In the genomic region with DNA sequence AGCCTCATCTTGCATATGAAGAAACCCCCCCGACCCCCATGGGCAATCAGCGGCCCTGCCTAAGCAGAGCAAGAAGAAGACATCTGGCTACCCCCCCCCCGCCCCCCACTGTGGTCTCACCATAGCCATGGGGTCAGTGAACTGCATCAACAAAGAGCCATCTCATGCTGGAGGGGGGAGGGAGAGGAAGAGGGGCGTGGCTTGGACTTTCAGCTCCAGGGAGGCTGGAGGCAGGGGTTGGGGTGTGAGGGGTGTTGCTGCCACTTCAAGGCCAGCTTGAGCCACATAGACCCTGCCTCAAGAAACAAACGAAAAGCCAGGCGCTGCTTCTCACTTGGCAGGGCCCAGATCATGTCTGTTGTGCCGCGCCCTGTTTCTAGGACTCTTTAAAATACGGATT, we compare ENCODE assay signal across 24 mouse cellular contexts. TPM values are rescaled to one million over a fixed set of nuclear protein-coding genes. Genes with fewer than 3 reads are reported as not detected.
DNase-seq lines count a peak whose midpoint lies in the region; ATAC-seq and TF ChIP-seq lines count a peak whose summit lies in the region.
"Had no signal": no experiment of that assay in that cellular context is flagged by ENCODE, and none has a peak within 500 bp of the region (broad histone marks: within the 10 kb centered on the region; RNA-seq: fewer than 3 reads in every experiment).

No protein-coding gene starts in this region.

- TF ChIP-seq CTCF in liver, postnatal 0 days (IDR thresholded peaks at IDR 0.05; ENCODE audit: low read depth): no peak
- TF ChIP-seq CTCF in testis, adult 2 months (IDR thresholded peaks at IDR 0.05; ENCODE audit: control insufficient read depth, insufficient read depth, insufficient replicate concordance, low read depth, low read length): no peak

- no peak overlapping the region for H3K9ac ChIP-seq in liver, postnatal 0 days (replicated peaks)
- no peak overlapping the region for H3K9ac ChIP-seq in liver, embryonic 11.5 days (ENCODE audit: low read depth, low read length)
- H3K9ac ChIP-seq: embryonic facial prominence, embryonic 15.5 days; limb, embryonic 12.5 days; liver, embryonic 12.5 days had no signal

- no peak overlapping the region for H3K4me2 ChIP-seq in liver, postnatal 0 days (ENCODE audit: low read depth, low read length)
- no peak overlapping the region for H3K4me2 ChIP-seq in liver, embryonic 11.5 days
- H3K4me2 ChIP-seq: embryonic facial prominence, embryonic 15.5 days; heart, embryonic 11.5 days; limb, embryonic 12.5 days; liver, embryonic 12.5 days had no signal

- no peak for ATAC-seq in liver, postnatal 0 days
- no peak for ATAC-seq in liver, embryonic 11.5 days (replicated peaks; ENCODE audit: low FRiP score)
- ATAC-seq in megakaryocyte, adult 5-6 weeks (ENCODE audit: poor library complexity, severe bottlenecking): no peak
- ATAC-seq: forebrain, embryonic 16.5 days; hindbrain, embryonic 16.5 days; intestine, embryonic 16.5 days; liver, embryonic 12.5 days; Patski had no signal

- H3K27me3 ChIP-seq in liver, postnatal 0 days (ENCODE audit: insufficient read depth, low read length): no peaks in the 10 kb centered on the region
- no peaks in the 10 kb centered on the region for H3K27me3 ChIP-seq in liver, embryonic 11.5 days (replicated peaks; ENCODE audit: control insufficient read depth, insufficient read depth, low read length)
- no peaks in the 10 kb centered on the region for H3K27me3 ChIP-seq in megakaryocyte, embryonic 14.5 days (replicated peaks)
- H3K27me3 ChIP-seq in testis, adult 2 months (ENCODE audit: control insufficient read depth, insufficient read depth, low read length): no peaks in the 10 kb centered on the region
- H3K27me3 ChIP-seq in splenic B cell, adult 2 months (ENCODE audit: control insufficient read depth, insufficient read depth, low read length, poor library complexity, severe bottlenecking): no peaks in the 10 kb centered on the region
- H3K27me3 ChIP-seq: embryonic facial prominence, embryonic 15.5 days; liver, embryonic 12.5 days had no signal

- WGBS in liver, postnatal 0 days (ENCODE audit: insufficient replicate concordance): 64% methylated on average over 9 of the region's 9 CpGs
- 54% methylated on average over 9 of the region's 9 CpGs for WGBS in liver, embryonic 11.5 days

- H3K9me3 ChIP-seq in liver, postnatal 0 days (ENCODE audit: low read length): no peaks in the 10 kb centered on the region
- no peaks in the 10 kb centered on the region for H3K9me3 ChIP-seq in liver, embryonic 11.5 days (ENCODE audit: control insufficient read depth, low read length)
- no peaks in the 10 kb centered on the region for H3K9me3 ChIP-seq in megakaryocyte, embryonic 14.5 days
- H3K9me3 ChIP-seq: embryonic facial prominence, embryonic 15.5 days; limb, embryonic 12.5 days; liver, embryonic 12.5 days had no signal

- H3K4me1 ChIP-seq in liver, postnatal 0 days (ENCODE audit: insufficient read depth): peaks cover 19% of the 10 kb centered on the region
- peaks cover 2% of the 10 kb centered on the region; the same call in 1 of the 2 replicates for H3K4me1 ChIP-seq in liver, embryonic 11.5 days (replicated peaks; ENCODE audit: control insufficient read depth, insufficient read depth, low read length)
- H3K4me1 ChIP-seq in megakaryocyte, embryonic 14.5 days: peaks cover 94% of the 10 kb centered on the region
- peaks cover 2% of the 10 kb centered on the region; the same call in 1 of the 2 replicates for H3K4me1 ChIP-seq in testis, adult 2 months (ENCODE audit: control insufficient read depth, insufficient read depth, low read length)
- H3K4me1 ChIP-seq: embryonic facial prominence, embryonic 15.5 days; limb, embryonic 12.5 days had no signal

- H3K4me3 ChIP-seq in liver, postnatal 0 days (ENCODE audit: low read depth, low read length): no peak overlapping the region
- H3K4me3 ChIP-seq in liver, embryonic 11.5 days (ENCODE audit: low read depth, low read length): no peak overlapping the region
- peak overlapping the region; percentile 94 for H3K4me3 ChIP-seq in megakaryocyte, embryonic 14.5 days (replicated peaks)
- peak overlapping the region; percentile 48 for H3K4me3 ChIP-seq in testis, adult 2 months (ENCODE audit: control insufficient read depth, low read depth, low read length)
- H3K4me3 ChIP-seq: embryonic facial prominence, embryonic 15.5 days; limb, embryonic 12.5 days; liver, embryonic 12.5 days had no signal

- DNase-seq in liver, postnatal 0 days: peak; percentile 29
- DNase-seq in liver, embryonic 11.5 days (ENCODE audit: low spot score): no peak
- DNase-seq in testis, postnatal 14 days (ENCODE audit: low spot score): no peak
- peak; percentile 31 for DNase-seq in splenic B cell, adult 2 months (ENCODE audit: low read depth, low spot score)
- no peak for DNase-seq in cerebellum, postnatal 25 days
- DNase-seq: adrenal gland, adult 8-10 months; cerebellum, adult 11-12 months; cerebellum, postnatal 10 days; gastrocnemius, postnatal 10 days; kidney, postnatal 36 days; midbrain, embryonic 14.5 days; right cerebral cortex, postnatal 14 days; thymus, postnatal 25 days had no signal

- no peak overlapping the region for H3K27ac ChIP-seq in liver, postnatal 0 days (ENCODE audit: low read depth)
- H3K27ac ChIP-seq in liver, embryonic 11.5 days (ENCODE audit: low read depth, low read length): no peak overlapping the region
- H3K27ac ChIP-seq in testis, adult 2 months (ENCODE audit: control insufficient read depth, insufficient read depth, low read depth, low read length): no peak overlapping the region
- H3K27ac ChIP-seq: embryonic facial prominence, embryonic 15.5 days; limb, embryonic 12.5 days; liver, embryonic 12.5 days had no signal

- no peaks in the 10 kb centered on the region for H3K36me3 ChIP-seq in liver, postnatal 0 days (replicated peaks; ENCODE audit: insufficient read depth, low read length)
- no peaks in the 10 kb centered on the region for H3K36me3 ChIP-seq in liver, embryonic 11.5 days (ENCODE audit: control insufficient read depth, insufficient read depth, low read length)
- peaks cover 49% of the 10 kb centered on the region for H3K36me3 ChIP-seq in megakaryocyte, embryonic 14.5 days (replicated peaks; ENCODE audit: low read length)
- H3K36me3 ChIP-seq in testis, adult 2 months (ENCODE audit: control insufficient read depth, insufficient read depth, low read length): no peaks in the 10 kb centered on the region
- no peaks in the 10 kb centered on the region for H3K36me3 ChIP-seq in splenic B cell, adult 2 months (ENCODE audit: control insufficient read depth, insufficient read depth, low read length, poor library complexity, severe bottlenecking)
- H3K36me3 ChIP-seq: embryonic facial prominence, embryonic 15.5 days; limb, embryonic 12.5 days; liver, embryonic 12.5 days had no signal

- no peak for TF ChIP-seq POLR2A in testis, adult 2 months (IDR thresholded peaks at IDR 0.05; ENCODE audit: control insufficient read depth, low read depth, low read length)

- TF ChIP-seq EP300 in liver, postnatal 0 days (IDR thresholded peaks at IDR 0.05; ENCODE audit: low read depth): no peak

RNA-seq across cellular contexts. Expression of a gene that starts 2.4 kb away (rescaled TPM):
- 0.59 and 0.72 TPM in 2 replicates for polyA plus RNA-seq in liver, postnatal 0 days (2015; fragmentation: Nextera tagmentation; extraction: Ambion mirVana)
- polyA plus RNA-seq in liver, embryonic 11.5 days (2014; fragmentation: Nextera tagmentation; extraction: Ambion mirVana): 1.1 and 1.5 TPM in 2 replicates
- 5.9 TPM in 2 replicates for polyA plus RNA-seq in megakaryocyte, embryonic 14.5 days (2012; ENCODE audit: insufficient read depth, low replicate concordance)
- total RNA-seq in megakaryocyte, adult 5-6 weeks (2015): 4.0 TPM in 2 replicates
- 3.6 and 5.3 TPM in 2 replicates for total RNA-seq in megakaryocyte, adult 5-6 weeks (2017)
- polyA plus RNA-seq in testis, adult 2 months (2012; rRNA removed): 0.26 and 0.31 TPM in 2 replicates
- polyA plus RNA-seq: Patski had no signal

RNA-seq across cellular contexts. Expression of a gene that starts 25.5 kb away (rescaled TPM):
- polyA plus RNA-seq in liver, postnatal 0 days (2015; fragmentation: Nextera tagmentation; extraction: Ambion mirVana): 16.2 and 17.1 TPM in 2 replicates
- 50.5 and 57.8 TPM in 2 replicates for polyA plus RNA-seq in liver, embryonic 11.5 days (2014; fragmentation: Nextera tagmentation; extraction: Ambion mirVana)
- 7.2 and 7.4 TPM in 2 replicates for polyA plus RNA-seq in megakaryocyte, embryonic 14.5 days (2012; ENCODE audit: insufficient read depth, low replicate concordance)
- 18.5 and 19.7 TPM in 2 replicates for total RNA-seq in megakaryocyte, adult 5-6 weeks (2015)
- 34.4 and 39.7 TPM in 2 replicates for total RNA-seq in megakaryocyte, adult 5-6 weeks (2017)
- 158 and 175 TPM in 2 replicates for polyA plus RNA-seq in testis, adult 2 months (2012; rRNA removed)

RNA-seq across cellular contexts. Expression of a gene that starts 25.6 kb away (rescaled TPM):
- 41.4 and 45.4 TPM in 2 replicates for polyA plus RNA-seq in liver, postnatal 0 days (2015; fragmentation: Nextera tagmentation; extraction: Ambion mirVana)
- polyA plus RNA-seq in liver, embryonic 11.5 days (2014; fragmentation: Nextera tagmentation; extraction: Ambion mirVana): 190 and 215 TPM in 2 replicates
- 7.0 and 9.6 TPM in 2 replicates for polyA plus RNA-seq in megakaryocyte, embryonic 14.5 days (2012; ENCODE audit: insufficient read depth, low replicate concordance)
- total RNA-seq in megakaryocyte, adult 5-6 weeks (2015): 46.6 and 51.4 TPM in 2 replicates
- total RNA-seq in megakaryocyte, adult 5-6 weeks (2017): 79.4 and 81.0 TPM in 2 replicates
- 74.5 and 87.6 TPM in 2 replicates for polyA plus RNA-seq in testis, adult 2 months (2012; rRNA removed)

RNA-seq across cellular contexts. Expression of a gene that starts 44.4 kb away (rescaled TPM):
- polyA plus RNA-seq in liver, postnatal 0 days (2015; fragmentation: Nextera tagmentation; extraction: Ambion mirVana): 62.4 and 68.5 TPM in 2 replicates
- polyA plus RNA-seq in liver, embryonic 11.5 days (2014; fragmentation: Nextera tagmentation; extraction: Ambion mirVana): 73.1 and 78.7 TPM in 2 replicates
- 15.3 and 57.1 TPM in 2 replicates for polyA plus RNA-seq in megakaryocyte, embryonic 14.5 days (2012; ENCODE audit: insufficient read depth, low replicate concordance)
- 49.3 and 54.0 TPM in 2 replicates for total RNA-seq in megakaryocyte, adult 5-6 weeks (2015)
- 190 and 209 TPM in 2 replicates for total RNA-seq in megakaryocyte, adult 5-6 weeks (2017)
- polyA plus RNA-seq in testis, adult 2 months (2012; rRNA removed): 21.9 and 22.3 TPM in 2 replicates

RNA-seq across cellular contexts. Expression of a gene that starts 50.6 kb away (rescaled TPM):
- polyA plus RNA-seq in liver, postnatal 0 days (2015; fragmentation: Nextera tagmentation; extraction: Ambion mirVana): 67.0 and 81.2 TPM in 2 replicates
- 56.2 and 63.7 TPM in 2 replicates for polyA plus RNA-seq in liver, embryonic 11.5 days (2014; fragmentation: Nextera tagmentation; extraction: Ambion mirVana)
- 2.9 and 4.3 TPM in 2 replicates for polyA plus RNA-seq in megakaryocyte, embryonic 14.5 days (2012; ENCODE audit: insufficient read depth, low replicate concordance)
- 3.4 TPM in 2 replicates for total RNA-seq in megakaryocyte, adult 5-6 weeks (2015)
- total RNA-seq in megakaryocyte, adult 5-6 weeks (2017): 1.5 and 2.3 TPM in 2 replicates
- polyA plus RNA-seq in testis, adult 2 months (2012; rRNA removed): 6.8 and 7.9 TPM in 2 replicates

Comparison
In these comparisons a context has a peak if more than half of its experiments do, and no peak if none do; other contexts are left out.
1. DNase-seq: peak in liver, postnatal 0 days (single experiment) and splenic B cell, adult 2 months (single experiment); none in liver, embryonic 11.5 days (single experiment), testis, postnatal 14 days (single experiment) and cerebellum, postnatal 25 days (0 of 2).
2. H3K4me3 ChIP-seq: peak in megakaryocyte, embryonic 14.5 days (single experiment) and testis, adult 2 months (single experiment); none in liver, postnatal 0 days (single experiment) and liver, embryonic 11.5 days (single experiment).